Mouse (Mus musculus): ENCODE results near the gene Nomo1.

The Nomo1 gene

DNA sequence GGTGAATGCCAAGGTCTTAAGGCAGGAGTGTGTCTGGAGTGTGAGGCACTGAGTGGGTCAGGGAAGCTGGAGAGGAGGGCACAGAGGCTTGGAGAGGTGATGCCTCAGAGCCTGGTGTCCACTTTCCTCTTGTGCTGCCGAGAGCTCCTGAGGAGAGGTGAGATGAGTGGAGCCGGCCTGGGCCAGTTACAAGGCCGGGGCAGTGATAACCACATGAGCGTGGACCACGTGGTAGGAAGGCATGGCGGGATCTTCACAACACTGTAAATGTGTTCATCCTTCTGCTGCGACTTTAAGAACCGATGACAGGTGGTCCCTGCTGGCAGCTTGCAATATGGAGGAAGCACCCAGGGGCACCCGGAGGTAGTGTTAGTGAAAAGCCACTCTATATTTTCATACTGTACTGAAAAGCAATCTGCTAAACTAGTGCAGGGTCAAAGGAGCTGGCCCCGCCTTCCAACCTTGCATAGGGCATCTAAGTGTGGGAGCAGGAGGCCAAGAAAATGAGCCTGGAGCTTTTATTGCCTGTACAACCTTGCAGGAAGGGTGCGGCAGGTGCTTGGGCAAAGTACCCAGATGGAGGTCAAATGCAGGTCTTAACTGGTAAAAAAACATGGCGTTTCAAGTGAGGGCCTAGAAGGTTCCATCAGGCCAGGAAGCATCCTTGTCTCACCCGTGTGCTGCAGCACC, 14.5 kb downstream of the Nomo1 start:
- no peak for DNase-seq

DNA sequence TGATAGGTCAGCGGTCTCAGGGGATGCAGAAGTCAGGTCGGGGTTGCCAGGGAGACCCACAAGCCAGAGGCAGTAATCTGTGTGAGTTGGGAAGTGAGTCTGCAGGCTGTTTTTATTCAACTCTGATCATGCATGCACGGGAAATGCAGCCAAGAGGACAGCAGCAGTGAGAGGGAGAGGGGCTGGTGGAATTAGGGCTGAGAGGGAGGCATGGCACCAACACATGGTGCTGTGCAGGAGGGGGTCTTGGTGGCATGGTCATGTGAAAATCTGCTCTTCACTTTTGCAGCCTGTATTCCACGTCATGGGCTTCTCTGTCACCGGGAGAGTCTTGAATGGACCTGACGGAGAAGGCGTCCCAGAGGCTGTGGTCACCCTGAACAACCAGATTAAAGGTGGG, 16.5 kb downstream of the Nomo1 start:
- no peak for DNase-seq

DNA sequence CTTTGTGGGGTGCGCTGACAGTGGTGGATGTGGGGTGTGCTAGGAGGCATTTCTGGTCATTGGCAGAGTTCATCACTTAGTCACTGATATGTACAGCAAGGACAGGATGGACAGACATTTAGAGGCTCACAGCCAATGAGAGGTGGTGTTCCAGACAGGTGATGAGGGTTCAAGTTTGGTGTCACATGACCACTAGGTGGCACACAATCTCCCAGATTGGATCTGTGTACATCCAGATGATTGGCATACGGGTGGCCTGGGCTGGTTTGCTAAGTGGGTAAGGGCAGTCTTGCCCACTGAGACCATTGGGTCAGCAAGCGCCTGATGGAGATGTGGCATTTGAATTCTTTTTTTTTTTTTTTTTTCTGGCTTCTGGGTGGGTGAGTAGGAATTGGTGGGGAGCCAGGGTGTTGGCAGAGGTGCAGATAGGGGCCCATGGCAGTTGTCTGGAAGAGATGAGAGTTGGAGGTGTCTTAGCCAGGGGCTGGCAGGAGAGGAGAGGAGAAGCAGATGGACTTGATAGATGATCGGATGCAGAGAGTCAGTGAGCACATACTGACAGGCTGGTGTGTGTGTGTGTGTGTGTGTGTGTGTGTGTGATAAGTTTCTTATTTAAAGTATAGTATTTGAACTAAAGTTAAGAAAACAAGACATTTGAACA, 18.8 kb downstream of the Nomo1 start:
- peak; percentile 27 to 32 for DNase-seq

DNA sequence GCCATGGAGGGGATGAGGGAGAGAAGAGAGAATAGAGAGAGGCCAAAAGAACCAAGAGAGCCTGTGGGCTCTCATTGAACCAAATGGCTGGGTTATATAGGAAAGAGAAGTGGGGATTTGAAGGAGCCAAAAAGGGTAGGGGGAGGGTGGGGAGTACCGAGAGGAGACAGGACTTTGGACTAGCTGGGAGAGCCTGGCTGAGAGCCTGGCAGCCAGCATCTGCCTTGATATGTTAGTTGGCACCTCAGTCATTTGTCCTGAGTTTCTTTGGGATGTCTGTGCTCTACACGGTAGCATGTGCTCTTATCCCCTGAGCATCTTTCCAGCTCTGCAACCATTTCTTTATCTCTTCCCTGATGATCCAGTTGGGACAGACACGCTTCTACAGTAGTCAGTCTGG, 20.1 kb downstream of the Nomo1 start:
- DNase-seq = no peak

DNA sequence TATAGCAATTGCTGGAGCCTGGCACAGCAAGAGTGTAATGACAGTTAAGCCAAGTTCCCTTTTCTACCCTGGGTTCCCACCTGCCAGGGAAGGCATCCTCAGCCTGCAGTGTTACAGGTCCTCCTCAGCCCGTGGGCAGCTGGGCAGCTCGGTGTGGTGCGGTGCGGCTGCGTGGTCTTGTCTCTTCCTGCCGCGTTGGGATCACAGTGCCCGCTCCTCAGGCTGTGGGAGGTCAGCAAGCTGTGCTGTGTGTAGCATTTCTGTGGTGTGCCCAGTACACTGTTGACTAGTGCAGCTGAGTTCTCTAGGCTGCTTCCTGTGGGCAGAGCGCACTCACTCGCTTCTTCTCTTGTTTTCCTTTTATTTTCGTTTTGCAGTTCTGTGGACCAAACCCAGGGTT, 25.4 kb downstream of the Nomo1 start:
- peak; percentile 37 for DNase-seq

DNA sequence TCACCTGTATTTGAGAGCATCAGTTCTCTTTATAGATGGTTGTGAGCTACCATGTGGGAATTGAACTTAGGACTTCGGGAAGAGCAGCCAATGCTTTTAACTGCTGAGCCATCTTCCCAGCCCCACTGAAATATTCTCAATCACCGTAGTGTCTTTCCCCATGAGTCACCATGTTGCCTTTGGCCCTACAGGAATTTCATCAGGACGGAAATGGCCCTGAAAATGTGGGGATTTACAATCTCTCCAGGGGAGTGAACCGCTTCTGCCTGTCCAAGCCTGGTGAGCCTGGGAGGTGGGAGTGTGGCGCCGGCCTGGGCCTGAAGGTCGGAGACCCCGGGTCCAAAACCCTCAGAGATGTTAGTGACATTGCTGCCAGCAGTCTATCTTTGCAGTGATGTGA, 27.2 kb downstream of the Nomo1 start:
- DNase-seq = no peak

DNA sequence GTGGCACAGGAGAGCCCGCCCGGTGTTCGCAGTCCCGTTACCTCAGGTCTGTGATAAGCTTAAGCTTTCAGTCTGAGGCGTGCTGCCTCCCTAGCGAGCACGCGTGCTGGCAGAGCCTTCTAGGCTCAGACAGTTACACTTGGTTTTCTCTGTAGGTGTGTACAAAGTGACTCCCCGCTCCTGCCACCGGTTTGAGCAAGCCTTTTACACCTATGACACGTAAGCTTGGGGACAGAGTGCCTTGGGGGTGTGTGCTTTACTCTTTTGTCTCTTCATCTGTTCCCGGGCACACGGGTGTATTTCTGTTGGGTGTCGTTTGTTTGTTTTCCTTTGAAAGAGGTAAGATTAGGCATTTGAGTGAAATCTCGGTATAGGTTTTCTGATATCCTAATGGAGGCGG, 28.1 kb downstream of the Nomo1 start:
- DNase-seq = no peak

DNA sequence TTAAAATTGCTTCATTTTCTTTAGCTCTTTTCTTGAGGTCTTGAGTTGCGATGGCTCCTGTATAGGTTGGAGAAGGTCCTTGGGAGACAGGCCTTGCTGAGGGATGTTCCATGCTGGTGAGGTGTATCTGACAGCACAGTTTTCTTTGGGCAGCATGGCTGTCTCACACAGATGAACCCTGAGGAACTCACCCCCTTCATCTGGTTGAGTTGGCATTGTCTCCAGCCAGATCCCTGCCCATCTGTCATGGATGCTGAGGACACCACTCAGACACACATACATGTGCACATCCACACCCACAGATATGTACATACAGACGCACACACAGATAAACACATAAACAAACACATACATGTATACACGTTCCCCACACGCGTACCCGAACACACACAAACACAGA, 29.8 kb downstream of the Nomo1 start:
- no peak for DNase-seq

DNA sequence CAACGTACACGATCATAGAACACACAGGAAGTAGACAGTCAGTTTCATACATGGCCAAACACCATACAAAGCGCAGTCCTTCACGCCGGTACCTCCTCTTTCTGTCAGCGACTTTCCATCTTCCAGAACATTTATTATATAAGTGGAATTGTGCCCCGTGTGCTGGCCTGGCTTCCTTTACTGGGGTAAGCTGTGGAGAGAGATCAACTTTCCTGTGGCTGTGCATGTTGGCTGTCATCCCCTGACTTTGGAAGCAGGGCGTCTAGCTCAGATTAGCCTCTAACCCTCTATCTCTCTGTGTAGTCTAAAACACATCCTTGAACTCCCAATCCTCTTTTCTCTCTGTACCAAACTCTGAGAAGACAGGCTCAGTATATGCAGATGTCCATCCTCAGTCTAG, 35.3 kb downstream of the Nomo1 start:
- no peak for DNase-seq

DNA sequence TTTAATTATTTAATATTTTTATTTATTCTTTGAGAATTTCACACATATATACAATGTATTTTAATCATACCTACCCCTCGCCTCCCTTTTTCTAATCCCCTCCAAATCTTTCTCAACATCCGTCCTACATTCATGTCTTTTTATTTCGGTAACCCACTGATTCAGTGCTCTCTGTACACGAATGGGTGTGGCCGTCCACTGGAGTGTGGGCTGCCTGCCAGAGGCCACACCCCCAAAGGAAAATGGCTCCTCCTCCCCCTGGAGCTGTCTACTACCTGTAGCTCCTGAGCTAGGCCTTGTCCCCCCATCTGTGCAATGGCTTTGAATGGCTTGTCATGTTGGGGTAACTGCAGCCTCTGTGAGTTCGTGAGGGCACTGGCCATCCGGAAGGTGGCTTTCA, 43.3 kb downstream of the Nomo1 start:
- no peak for DNase-seq

DNA sequence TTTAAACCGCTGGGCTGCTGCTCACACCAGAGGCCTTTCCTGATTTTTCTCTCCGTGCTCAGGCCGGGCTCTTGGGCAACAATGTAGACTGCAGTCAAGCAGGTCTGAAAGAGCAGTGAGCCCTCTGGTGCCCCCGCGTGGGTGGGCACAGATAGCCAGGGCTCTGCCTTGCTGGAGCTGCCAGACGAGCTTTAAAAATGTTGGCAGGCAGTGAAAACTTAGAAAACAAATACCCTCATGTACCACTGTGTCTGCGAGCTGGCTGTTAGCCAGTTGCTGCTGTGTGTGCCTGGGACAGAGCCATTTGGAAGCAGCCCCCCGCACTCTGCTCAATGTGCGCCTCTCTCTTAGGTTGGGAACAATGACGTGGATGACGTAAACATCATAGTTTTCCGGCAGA, 44.2 kb downstream of the Nomo1 start:
- no peak for DNase-seq

DNA sequence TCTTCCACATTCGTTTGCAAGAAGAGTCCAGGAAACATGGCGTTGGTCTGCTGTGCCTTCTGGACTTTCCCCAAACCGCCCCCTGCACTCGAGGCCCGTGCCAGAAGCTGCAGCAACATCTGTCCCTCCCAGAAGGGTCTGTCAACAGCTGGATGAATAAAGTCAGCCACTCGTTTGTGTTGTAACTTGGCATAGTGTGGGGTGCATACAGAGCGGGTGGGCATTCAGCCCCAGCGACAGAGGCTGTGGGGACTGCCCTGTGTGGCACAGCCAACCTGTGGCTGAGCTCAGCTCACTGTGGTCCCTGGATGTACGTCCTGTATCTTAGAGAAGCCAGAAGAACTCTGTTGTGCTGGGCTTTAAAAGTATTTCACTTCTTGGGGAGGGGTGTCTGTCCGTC, 50.5 kb downstream of the Nomo1 start:
- DNase-seq = no peak

DNA sequence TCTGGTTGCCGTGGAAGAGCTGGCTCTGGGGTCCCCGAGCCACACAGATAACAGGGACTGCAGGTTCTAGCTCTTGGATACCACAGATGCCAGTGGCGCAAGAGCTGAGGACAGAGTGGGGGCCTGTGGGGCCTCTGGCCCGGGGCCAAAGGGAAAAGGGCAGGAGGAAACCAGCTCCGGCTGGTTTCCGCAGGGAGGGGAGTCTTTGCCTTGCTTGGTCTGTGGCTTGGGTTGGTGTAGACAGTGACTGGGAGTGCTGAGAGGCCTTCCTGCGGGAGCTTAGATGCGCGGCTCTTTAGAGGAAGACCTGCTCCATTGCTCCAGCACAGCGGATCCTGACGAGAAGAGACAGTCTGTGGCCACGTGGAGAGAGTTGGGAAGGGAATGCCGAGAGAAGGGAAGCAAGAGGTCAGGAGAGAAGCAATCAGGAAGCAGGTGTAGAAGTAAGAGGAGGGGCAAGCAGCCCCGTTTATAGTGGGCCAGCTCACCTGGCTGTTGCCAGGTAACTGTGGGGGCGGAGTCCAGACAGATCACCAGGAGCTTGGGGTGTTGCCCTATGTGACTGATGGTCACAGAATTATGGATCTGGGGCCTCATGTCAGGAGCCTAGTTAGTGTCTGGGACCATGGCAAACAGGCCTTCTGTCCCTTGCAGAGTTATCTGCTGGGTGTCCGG, 51.5 kb downstream of the Nomo1 start:
- no peak for DNase-seq

DNA sequence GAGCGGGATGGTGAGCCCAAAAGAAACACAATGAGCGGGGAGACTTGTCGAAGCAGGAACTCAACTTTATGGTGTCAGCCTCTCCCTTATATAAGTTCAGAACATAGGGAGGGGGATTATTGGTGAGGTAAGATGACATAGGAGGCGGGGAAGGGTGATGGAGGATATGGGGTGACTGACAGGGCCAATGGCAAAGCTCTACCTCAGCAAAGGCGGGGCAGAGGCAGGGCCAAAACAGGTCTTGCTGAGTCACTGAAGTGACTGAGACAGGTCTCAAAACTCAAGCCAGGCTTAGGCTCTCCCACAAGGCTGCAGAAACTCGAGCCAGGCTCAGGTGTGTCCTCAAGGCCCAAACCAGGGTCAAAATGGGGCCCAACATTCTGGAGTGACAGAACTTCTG, 52.9 kb downstream of the Nomo1 start:
- no peak for DNase-seq

DNA sequence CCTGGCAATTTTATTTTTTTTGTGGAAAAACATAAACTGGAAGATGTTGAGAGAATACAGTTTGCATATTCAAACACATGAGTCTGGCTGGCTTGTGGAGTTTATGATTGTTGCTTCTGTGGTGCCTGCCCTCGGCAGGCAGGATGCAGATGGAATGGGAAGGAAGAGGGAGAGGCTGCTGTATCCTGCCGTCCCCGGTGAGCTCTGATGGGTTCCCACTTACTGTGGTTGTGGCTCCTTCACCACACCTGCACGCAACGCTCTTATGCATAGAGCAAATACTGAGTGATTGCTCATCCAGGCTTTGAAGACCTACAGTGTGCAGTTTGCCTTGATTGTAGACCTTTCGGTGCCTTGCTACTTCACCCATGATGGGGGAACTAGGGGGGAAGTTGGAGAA, 54.7 kb downstream of the Nomo1 start:
- DNase-seq = no peak

DNA sequence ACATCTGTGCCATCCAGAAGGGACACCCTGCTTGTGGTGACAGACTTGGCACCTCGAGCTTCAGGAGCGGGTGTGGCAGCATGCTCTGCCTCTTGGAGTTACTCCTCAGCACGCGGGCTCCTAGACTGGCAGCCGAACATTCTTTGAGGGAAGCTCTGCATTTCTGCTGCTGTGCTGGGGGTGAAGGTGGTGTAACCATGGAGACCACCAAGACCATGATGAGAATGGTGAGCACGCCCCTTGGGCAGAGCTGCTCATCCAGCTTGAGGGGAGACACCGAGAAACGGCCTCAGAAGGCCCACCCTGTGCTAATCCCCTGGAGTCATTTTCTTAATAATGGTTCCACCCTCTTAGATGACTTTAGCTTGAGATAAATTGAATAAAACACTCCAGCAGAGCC, 59.3 kb downstream of the Nomo1 start:
- DNase-seq = no peak

DNA sequence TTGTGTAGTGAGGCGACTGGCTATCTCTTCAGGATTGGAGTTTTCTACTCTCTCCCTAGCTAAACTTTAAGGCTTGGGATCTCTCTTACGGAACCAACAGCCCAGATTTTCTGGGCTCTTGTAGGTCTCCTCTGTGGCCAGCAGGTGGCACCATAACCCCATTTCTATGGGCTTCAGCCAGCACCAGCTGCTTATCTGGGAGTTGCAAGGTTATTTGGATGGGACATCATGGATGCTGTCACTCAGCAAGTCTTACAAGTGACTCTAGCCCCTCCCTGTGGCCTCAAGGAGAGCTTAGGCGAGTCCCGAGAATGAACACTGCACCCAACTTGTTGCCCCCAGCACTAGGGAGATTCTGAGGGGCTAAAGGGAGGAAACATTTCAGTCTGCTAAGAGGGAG, 62.6 kb downstream of the Nomo1 start:
- peak; percentile 20 to 33 for DNase-seq

DNA sequence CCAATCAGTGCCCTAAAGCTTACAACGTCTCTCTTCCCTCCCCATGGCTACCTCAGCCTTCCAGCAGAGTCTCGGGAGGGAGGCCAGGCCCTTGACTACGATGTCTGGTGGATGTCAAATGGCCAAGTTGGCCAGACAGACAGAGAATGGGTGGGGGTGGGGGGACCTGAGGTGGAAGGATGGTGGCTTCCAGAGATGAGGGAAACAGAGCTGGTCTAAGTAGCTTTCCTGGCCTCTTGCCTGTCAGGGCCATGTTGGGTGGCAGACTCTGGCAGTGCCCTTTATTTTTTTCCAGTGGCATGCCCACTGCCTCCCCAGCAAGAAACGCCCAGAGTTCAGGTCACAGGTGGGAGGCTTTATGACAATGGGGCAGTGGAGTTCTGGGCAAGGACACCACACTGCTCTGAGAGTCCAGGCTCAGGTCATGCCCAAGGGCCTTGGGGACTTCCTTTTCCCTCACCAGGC, 63.9 kb downstream of the Nomo1 start:
- no peak for DNase-seq

DNA sequence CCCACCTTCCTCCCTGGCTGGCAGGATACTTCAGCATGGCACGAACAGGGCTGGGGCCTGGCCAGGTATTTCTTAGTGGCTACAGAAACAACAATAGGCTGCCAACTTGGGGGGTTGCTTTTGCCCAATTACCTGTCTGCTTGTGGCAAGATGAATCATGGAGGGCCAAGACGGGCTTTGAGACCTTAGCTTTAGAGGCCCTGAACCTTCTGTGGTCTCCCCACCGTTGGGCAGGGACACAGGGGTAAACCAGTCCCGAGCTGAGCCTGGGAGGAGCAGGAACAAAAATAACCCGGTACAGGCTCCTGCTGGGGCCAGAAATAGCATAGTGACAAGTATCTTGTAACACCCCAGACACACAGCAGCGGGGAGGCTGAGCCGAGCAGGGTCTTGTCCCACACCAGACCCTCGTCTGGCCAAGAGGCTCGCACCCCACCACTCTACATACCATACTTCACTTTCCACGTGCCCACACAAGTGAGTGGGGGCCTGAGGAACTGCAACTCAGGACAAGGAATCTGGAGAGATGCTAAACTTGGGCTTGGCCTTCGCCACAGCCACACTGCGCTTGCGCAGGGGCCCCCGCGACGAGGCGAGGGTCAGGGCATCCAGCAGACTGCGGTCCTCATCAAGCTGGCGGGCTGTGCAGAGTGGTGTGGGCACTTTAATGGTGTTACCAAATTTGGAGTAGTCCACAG, 64.9 kb downstream of the Nomo1 start:
- no peak for DNase-seq

DNA sequence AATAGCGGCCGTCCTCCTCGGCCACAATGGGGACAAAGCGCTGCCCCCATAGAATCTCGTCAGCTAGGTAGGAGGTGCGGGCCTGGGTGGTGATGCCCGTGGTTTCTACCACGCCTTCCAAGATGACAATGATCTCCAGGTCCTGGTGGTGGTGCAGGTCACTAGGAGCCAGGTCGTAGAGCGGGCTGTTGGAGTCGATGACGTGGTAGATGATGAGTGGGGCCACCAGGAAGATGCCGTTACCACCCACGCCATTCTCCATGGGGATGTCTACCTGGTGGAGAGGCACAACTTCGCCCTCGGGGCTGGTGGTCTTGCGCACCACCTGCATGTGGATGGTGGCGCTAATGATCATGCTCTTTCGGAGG, 65.4 kb downstream of the Nomo1 start:
- no peak for DNase-seq

DNA sequence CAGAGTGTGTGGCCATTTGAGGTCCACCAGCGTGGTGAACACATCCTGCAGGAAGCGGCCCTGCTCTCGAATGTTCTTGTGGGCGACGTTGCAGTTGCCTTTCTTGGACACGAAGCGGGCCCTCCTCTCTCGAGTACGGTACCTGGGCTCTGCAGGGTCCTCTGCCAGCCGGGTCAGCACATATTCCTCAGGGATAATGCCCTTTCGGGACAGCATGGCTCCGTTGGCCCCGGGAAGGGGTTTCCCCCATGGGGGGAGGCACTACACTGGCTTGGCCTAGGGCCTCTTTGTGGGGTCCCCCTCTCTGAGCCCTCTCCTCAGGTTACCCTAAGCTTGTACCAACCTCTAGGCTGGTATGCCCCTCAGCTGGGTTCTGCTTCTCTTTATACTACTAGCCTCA, 66.2 kb downstream of the Nomo1 start:
- DNase-seq = no peak

DNA sequence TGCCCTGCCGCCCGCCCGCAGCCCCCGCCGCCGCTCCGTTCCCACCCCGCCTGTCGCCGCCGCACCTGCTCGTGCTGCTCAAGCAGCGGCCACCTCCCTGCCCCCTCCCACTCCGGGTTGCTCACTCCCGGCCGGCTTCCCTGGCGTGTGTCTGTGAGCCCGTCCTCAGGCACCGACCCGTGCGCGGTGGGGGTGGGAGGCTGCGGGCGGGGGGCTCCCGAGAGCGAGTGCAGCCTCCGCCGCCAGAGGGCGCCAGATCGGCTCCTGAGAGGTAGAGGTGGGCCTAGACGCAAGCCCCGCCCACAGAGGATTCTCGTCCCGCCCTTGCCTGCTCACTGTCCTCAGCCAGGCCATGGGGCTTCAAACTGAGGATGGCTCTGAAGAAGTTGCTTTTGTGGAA, 67.1 kb downstream of the Nomo1 start, which contains the start of gene Kcnj11:
Gene Kcnj11, minus strand, starts transcription at position 202 of the 400 bp plus-strand sequence.
- DNase-seq = peak; percentile 67 to 73

DNA sequence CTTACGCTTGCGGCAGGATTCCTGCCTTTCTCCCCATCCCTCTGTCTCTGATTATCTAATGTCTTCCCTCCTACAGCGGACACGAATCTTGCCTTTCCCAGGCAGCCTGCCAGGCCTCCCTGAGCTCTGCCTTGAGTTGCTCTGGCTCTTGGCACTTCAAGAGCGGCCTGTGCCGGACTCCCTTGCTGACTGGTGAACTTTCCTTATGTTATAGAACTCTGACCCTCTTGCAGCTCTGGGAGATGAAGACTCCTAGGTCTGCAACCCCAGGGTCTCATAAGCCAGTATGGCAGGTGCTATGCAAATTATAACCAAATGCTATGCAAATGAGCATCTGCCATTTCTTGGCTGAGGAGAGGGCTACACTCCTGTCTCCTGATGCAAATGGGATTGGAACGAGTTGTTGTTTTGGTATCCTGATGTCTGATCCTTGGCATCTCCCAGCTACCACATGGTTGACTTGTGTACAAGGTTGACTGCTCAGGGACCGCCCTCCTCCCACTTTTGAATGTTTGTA, 69.6 kb downstream of the Nomo1 start:
- DNase-seq = no peak

Measured in thymus, postnatal 36 days (tissue).